Mouse (Mus musculus) retina, adult 2 months (tissue): ENCODE measurements at regions not wholly inside any gene's neighbourhood (a gene's known extent, or its start where the extent isn't known, plus 50 kb on each side); places are given as distances from the start of the nearest gene placed in this dataset.

Experiments used
- DNase-seq: peaks from one replicate; pipeline ENCODE4 v3.0.0-alpha.2; 2012; ENCODE audit warnings: low read depth, low spot score

DNA sequence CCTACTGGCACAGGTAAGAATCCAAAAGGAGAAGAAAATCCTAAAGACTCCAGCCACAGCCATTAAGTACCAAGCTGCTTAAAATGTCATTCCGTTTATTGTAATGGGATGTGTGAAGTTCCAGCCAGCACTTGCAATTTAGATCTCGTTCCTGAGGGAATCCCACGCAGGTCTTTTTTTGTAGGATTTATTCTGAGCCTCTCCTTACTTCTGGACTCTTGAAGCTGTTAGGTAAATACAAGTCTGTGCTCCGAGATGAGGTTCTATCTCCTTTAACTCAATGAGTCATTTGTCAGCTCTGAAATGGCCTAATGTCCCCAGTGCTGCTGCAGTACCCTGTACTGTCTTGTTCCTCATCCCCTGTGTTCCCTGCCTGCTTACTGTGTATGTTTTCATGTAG is 94.9 kb upstream of the Eef1e1 start:
- no peak for DNase-seq

DNA sequence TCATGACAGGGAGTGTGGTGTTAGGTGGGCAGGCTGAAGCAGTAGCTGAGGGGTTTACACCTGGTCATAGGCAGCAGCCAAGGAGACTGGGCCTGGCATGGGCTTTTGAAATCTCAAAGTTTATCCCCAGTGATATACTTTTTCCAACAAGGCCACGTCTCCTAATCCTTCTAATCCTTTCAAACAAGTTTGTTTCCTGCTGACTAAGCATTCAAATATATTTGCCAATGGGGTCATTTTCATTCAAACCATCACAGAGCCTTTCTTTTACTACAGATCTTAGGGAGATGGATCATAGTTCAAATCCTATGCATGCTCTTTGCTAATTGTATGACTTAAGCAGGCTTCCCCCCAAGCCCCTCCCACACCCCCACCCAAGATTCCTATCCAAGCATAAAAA is 93.0 kb upstream of the Eef1e1 start:
- DNase-seq, result no peak

DNA sequence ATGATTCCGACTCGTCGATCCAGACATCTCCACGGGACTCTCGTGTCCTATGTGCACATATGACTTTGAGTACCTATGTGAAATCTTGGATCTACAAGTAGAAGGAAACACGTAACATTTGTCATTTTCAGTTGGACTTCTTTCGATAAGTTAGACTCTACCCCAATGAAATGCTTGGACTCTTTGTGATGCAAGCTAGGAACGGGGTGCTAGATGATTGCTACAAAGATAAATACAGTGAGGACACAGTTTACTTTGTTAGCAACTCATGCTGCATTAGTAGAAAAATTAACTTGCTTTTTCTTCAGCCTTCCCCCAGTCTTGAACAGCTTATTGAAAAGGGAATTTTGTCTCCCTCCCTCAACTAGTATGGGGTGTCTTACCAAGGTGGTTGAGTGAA is 81.2 kb upstream of the Eef1e1 start:
- no peak for DNase-seq

DNA sequence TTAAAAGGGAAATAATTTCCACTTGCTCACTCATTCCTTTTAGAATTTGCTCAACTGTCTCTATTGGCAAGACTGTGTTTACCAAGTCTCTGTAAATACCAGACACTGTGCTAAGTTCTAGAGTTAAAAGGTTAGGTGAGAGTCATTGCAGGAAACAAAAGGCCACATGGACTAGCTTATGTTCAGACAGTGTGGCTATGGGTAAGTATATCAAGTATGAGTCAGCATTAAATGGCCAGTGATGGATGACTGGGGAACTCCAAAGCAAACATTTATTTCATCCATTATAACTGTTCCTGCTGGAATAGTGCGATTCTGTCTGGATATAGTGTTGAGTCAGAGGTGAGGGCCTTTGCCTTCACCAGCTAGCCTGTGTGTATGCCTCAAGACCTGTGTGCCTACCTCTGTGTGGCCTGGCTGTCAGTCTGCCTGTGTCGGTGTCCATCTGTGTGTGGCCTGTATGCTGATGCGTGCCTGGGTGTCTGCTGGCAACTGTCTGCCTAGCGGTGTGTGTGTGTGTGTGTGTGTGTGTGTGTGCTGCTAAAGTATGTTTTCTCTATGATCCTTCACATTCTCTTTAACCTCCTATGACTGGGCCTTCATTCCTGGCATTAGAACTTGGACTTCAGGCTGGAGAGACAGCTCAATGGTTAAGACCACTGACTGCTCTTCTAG is 77.6 kb upstream of the Eef1e1 start:
- no peak for DNase-seq

DNA sequence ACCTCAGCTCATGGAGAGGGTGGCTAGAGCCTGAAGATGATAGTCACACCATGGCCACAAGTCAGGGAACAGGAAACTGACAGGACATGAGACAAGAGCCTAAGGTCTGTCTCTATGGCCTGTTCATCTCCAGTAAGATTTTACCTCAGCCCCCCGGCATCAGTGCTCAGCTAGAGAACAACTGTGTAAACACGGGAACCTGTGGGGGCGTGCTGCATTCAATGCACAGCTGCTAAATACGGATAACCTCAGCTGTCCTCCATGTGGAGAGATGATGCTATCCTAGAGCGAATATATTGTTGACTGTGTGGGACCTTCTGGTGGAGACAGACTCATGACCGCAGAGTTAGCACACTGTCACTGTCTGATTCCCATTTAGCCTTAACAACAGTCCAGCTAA is 76.4 kb upstream of the Eef1e1 start:
- no peak for DNase-seq

DNA sequence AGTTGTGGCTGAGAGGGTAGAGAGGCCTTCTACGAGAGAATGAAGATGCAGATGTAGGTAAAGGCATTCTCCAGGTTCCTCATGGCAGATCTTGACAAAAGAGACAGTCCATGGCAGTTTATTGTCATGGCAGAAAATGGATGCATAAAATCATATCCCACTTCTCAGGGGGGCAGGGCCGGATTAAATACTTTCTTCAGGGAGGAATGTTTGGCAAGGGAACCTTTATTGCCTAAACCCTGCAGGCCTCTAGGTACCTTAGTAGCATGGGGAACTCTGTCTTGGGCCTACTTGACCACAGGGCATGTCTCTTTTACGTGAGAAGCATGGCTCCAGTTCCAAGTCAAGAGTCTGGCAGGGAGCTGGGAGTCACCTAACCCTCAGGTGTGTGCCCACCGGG is 74.4 kb upstream of the Eef1e1 start:
- no peak for DNase-seq

DNA sequence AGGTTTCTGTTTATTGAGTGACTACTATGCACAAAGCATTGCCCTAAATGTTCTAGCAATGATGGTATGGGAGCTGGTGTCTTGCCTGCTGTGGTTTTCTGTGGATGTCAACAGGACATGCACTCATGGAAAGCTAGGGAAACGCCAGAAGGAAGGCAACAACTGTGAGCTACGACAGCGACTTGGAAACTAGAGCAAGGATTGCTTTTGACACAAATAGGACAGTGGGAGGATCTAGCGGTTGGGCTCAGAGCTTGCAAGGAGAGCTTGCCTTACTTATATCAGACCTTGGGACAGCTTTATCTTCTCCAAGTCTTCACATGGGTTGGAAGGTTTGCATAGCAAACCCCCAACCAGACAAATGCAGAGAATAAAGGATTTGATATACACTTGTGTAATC is 66.6 kb upstream of the Eef1e1 start:
- no peak for DNase-seq

DNA sequence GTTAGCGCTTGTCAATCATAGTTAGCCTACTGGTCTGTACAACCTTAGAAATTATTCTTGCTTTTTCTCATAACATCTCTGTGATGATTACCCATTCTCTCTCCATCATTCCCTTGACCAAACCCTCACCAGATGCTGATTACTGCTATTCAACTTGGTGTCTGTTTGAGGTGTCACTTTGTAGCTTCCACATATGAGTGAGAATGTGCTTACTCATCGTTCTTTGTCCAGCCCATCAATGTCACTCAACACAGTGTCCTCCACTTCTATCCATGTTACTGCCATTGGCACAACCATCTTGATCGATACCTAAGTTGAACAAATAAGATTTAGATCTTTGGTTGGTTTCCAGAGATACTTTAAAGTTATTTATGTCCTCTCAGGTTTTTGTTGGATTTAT is 62.3 kb upstream of the Eef1e1 start:
- DNase-seq, result no peak

DNA sequence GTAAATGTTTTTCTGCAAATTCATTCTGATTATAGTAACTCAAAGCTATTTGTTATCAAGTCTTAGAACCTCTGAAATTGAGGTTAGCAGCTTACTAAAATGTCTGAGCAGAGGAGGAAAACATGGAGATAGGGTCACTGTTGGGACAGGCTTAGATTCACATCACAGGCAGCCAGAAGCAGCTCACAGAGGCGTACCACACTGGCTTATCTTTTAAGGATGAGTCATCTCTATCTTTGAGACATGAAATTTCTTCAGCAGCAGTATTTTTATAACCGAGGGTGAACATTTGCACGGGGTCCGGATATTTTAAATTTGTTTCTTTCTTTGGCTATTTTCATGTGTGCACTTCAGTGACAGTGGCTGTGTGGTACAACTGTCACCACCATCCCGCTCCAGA is 56.0 kb upstream of the Eef1e1 start:
- no peak for DNase-seq
